8 mouse cellular contexts compared by ENCODE assay signal in genomic region chr5:34287001-34287837, GRCm38 (mm10). TPM values are rescaled to one million over a fixed set of nuclear protein-coding genes. Genes with fewer than 3 reads are reported as not detected.
DNase-seq lines count a peak whose midpoint lies in the region; ATAC-seq and TF ChIP-seq lines count a peak whose summit lies in the region.

No protein-coding gene starts in this region.

- peak overlapping the region; percentile 77 for H3K4me2 ChIP-seq in forebrain, postnatal 0 days (ENCODE audit: low read depth)
- peak overlapping the region; percentile 67 for H3K4me2 ChIP-seq in liver, embryonic 15.5 days
- peak overlapping the region; percentile 98 for H3K4me2 ChIP-seq in stomach, embryonic 15.5 days

- H3K36me3 ChIP-seq in heart, embryonic 10.5 days: no peaks in the 10 kb centered on the region
- no peaks in the 10 kb centered on the region for H3K36me3 ChIP-seq in forebrain, postnatal 0 days (ENCODE audit: insufficient read depth)
- H3K36me3 ChIP-seq in liver, embryonic 15.5 days (replicated peaks): no peaks in the 10 kb centered on the region
- no peaks in the 10 kb centered on the region for H3K36me3 ChIP-seq in stomach, embryonic 15.5 days

- DNase-seq in heart, embryonic 10.5 days (ENCODE audit: low spot score): no peak
- DNase-seq in heart, adult 9 months (ENCODE audit: low spot score in 2 of 2): no peak
- peak; percentile 6 for DNase-seq in thymus, postnatal 14 days
- no peak for DNase-seq in thymus, adult 18-20 months
- DNase-seq in forebrain, postnatal 0 days: peak; percentile 30
- no peak for DNase-seq in layer of hippocampus, postnatal 25 days (ENCODE audit: extremely low spot score in 1 of 2, low spot score in 1 of 2)

- peaks cover 85% of the 10 kb centered on the region for H3K27me3 ChIP-seq in heart, embryonic 10.5 days (ENCODE audit: insufficient read depth, poor library complexity, severe bottlenecking)
- H3K27me3 ChIP-seq in forebrain, postnatal 0 days (ENCODE audit: insufficient read depth, low read length): no peaks in the 10 kb centered on the region; the same call in 1 of the 2 replicates
- peaks cover 91% of the 10 kb centered on the region for H3K27me3 ChIP-seq in liver, embryonic 15.5 days
- peaks cover 37% of the 10 kb centered on the region for H3K27me3 ChIP-seq in stomach, embryonic 15.5 days (replicated peaks)

- no peak for TF ChIP-seq CTCF in forebrain, postnatal 0 days (IDR thresholded peaks at IDR 0.05; ENCODE audit: low read depth)

- H3K9me3 ChIP-seq in heart, embryonic 10.5 days: no peaks in the 10 kb centered on the region
- H3K9me3 ChIP-seq in forebrain, postnatal 0 days (ENCODE audit: low read length): no peaks in the 10 kb centered on the region
- no peaks in the 10 kb centered on the region for H3K9me3 ChIP-seq in liver, embryonic 15.5 days (replicated peaks)
- no peaks in the 10 kb centered on the region for H3K9me3 ChIP-seq in stomach, embryonic 15.5 days

- peak overlapping the region; percentile 70 for H3K9ac ChIP-seq in forebrain, postnatal 0 days
- no peak overlapping the region for H3K9ac ChIP-seq in liver, embryonic 15.5 days
- H3K9ac ChIP-seq in stomach, embryonic 15.5 days: no peak overlapping the region

- ATAC-seq in forebrain, postnatal 0 days: 0 out of 2 replicates have a peak, but pooled peaks have one; percentile 3
- no peak for ATAC-seq in liver, embryonic 15.5 days (ENCODE audit: insufficient read depth)
- no peak for ATAC-seq in stomach, embryonic 15.5 days (ENCODE audit: insufficient read depth, low FRiP score, low read depth)

- H3K27ac ChIP-seq in heart, embryonic 10.5 days: no peak overlapping the region
- no peak overlapping the region for H3K27ac ChIP-seq in forebrain, postnatal 0 days (ENCODE audit: low read depth, low read length)
- no peak overlapping the region for H3K27ac ChIP-seq in liver, embryonic 15.5 days (replicated peaks)
- no peak overlapping the region for H3K27ac ChIP-seq in stomach, embryonic 15.5 days

- H3K4me3 ChIP-seq in heart, embryonic 10.5 days: peak overlapping the region; percentile 75
- peak overlapping the region; percentile 78 for H3K4me3 ChIP-seq in forebrain, postnatal 0 days (ENCODE audit: low read depth, low read length)
- peak overlapping the region; percentile 48 for H3K4me3 ChIP-seq in liver, embryonic 15.5 days (replicated peaks)
- peak overlapping the region; percentile 62 for H3K4me3 ChIP-seq in stomach, embryonic 15.5 days (replicated peaks)

- peaks cover 35% of the 10 kb centered on the region for H3K4me1 ChIP-seq in heart, embryonic 10.5 days
- H3K4me1 ChIP-seq in forebrain, postnatal 0 days (ENCODE audit: insufficient read depth): no peaks in the 10 kb centered on the region
- H3K4me1 ChIP-seq in liver, embryonic 15.5 days (replicated peaks): peaks cover 18% of the 10 kb centered on the region
- peaks cover 26% of the 10 kb centered on the region for H3K4me1 ChIP-seq in stomach, embryonic 15.5 days

- WGBS in heart, embryonic 10.5 days: 1% methylated on average over 54 of the region's 54 CpGs
- under 1% methylated on average over 54 of the region's 54 CpGs for WGBS in forebrain, postnatal 0 days
- 2% methylated on average over 54 of the region's 54 CpGs for WGBS in liver, embryonic 15.5 days (ENCODE audit: insufficient replicate concordance)
- under 1% methylated on average over 54 of the region's 54 CpGs for WGBS in stomach, embryonic 15.5 days

RNA-seq across cellular contexts. Expression of gene Zfyve28, which starts 1.0 kb away (rescaled TPM):
- 0.52 and 0.93 TPM in 2 replicates for polyA plus RNA-seq in heart, embryonic 10.5 days (2016; fragmentation: Nextera tagmentation; extraction: Ambion mirVana)
- 12.2 and 14.2 TPM in 2 replicates for total RNA-seq in forebrain, postnatal 0 days (2014; rRNA removed)
- polyA plus RNA-seq in forebrain, postnatal 0 days (2015; fragmentation: Nextera tagmentation; extraction: Ambion mirVana): 3.6 and 4.0 TPM in 2 replicates
- polyA plus RNA-seq in liver, embryonic 15.5 days (2015; fragmentation: Nextera tagmentation; extraction: Ambion mirVana): 0.07 TPM in 1 of 2 replicates, not detected in the other
- 0.53 and 0.62 TPM in 2 replicates for polyA plus RNA-seq in stomach, embryonic 15.5 days (2015; fragmentation: Nextera tagmentation; extraction: Ambion mirVana)
- 10 to 100 TPM; 25.6 to 32.4 TPM for total RNA-seq in layer of hippocampus, postnatal 25 days (2021)

RNA-seq across cellular contexts. Expression of gene Cfap99, which starts 1.2 kb away (rescaled TPM):
- 0.12 TPM in 1 of 2 replicates, not detected in the other for polyA plus RNA-seq in heart, embryonic 10.5 days (2016; fragmentation: Nextera tagmentation; extraction: Ambion mirVana)
- total RNA-seq in forebrain, postnatal 0 days (2014; rRNA removed): 0.08 and 0.24 TPM in 2 replicates
- 0.10 and 0.23 TPM in 2 replicates for polyA plus RNA-seq in forebrain, postnatal 0 days (2015; fragmentation: Nextera tagmentation; extraction: Ambion mirVana)
- polyA plus RNA-seq in liver, embryonic 15.5 days (2015; fragmentation: Nextera tagmentation; extraction: Ambion mirVana): not detected in 2 replicates
- polyA plus RNA-seq in stomach, embryonic 15.5 days (2015; fragmentation: Nextera tagmentation; extraction: Ambion mirVana): not detected in 2 replicates
- under 1 TPM; 0.20 to 0.66 TPM for total RNA-seq in layer of hippocampus, postnatal 25 days (2021)

RNA-seq across cellular contexts. Expression of gene Rnf4, which starts 48.9 kb away (rescaled TPM):
- 150 and 156 TPM in 2 replicates for polyA plus RNA-seq in heart, embryonic 10.5 days (2016; fragmentation: Nextera tagmentation; extraction: Ambion mirVana)
- total RNA-seq in forebrain, postnatal 0 days (2014; rRNA removed): 116 and 122 TPM in 2 replicates
- 122 and 129 TPM in 2 replicates for polyA plus RNA-seq in forebrain, postnatal 0 days (2015; fragmentation: Nextera tagmentation; extraction: Ambion mirVana)
- 69.8 and 71.7 TPM in 2 replicates for polyA plus RNA-seq in liver, embryonic 15.5 days (2015; fragmentation: Nextera tagmentation; extraction: Ambion mirVana)
- 138 and 151 TPM in 2 replicates for polyA plus RNA-seq in stomach, embryonic 15.5 days (2015; fragmentation: Nextera tagmentation; extraction: Ambion mirVana)
- total RNA-seq in layer of hippocampus, postnatal 25 days (2021): 10 to 100 TPM; 74.7 to 80.3 TPM

Comparison
In these comparisons a context has a peak if more than half of its experiments do, and no peak if none do; other contexts are left out.
1. DNase-seq: peak in thymus, postnatal 14 days (single experiment) and forebrain, postnatal 0 days (single experiment); none in heart, embryonic 10.5 days (single experiment), heart, adult 9 months (0 of 2), thymus, adult 18-20 months (0 of 2) and layer of hippocampus, postnatal 25 days (0 of 2).
2. Peak in every context shown above with its lines, with median percentiles within 50 percentile points of each other: H3K4me3 ChIP-seq and H3K4me2 ChIP-seq.